Mouse (Mus musculus) left cerebral cortex, postnatal 10 days (tissue): ENCODE measurements at regions not wholly inside any gene's neighbourhood (a gene's known extent, or its start where the extent isn't known, plus 50 kb on each side); places are given as distances from the start of the nearest gene placed in this dataset.

Source experiments
- DNase-seq, 2 experiments: peaks; one replicate each; pipeline ENCODE4 v3.0.0; 2021 to 2022; ENCODE audit warnings: low spot score in 2 of 2, mixed read lengths in 1 of 2; ENCODE audit errors: extremely low spot score in 1 of 2
- intact Hi-C: fragments of 180-260 bp; cut with DNase I; formaldehyde crosslinking; loops from one replicate; pipeline ENCODE4 v1.15.1; 2025

DNA sequence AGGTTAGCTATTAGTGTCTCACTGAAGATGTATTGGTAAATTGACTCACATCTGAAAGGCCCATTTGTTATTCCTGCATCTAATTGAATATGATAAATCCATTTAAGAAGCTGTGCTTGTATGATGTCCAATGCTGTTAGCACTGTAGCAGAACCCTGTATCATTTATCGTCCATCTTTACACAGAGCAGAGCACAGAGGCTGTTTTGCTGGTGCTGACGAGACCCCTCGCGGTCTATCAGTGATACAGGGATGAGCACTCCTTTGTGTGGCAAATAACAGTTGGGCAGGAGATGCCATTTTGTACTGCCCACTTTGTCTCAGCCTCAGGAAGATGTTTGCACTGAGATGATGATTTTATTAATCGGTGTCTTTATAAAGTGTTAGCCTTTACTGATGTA, 528.9 kb downstream of the Dnah5 start:
- DNase-seq, result no peak
- intact Hi-C loops, result no loop called here

DNA sequence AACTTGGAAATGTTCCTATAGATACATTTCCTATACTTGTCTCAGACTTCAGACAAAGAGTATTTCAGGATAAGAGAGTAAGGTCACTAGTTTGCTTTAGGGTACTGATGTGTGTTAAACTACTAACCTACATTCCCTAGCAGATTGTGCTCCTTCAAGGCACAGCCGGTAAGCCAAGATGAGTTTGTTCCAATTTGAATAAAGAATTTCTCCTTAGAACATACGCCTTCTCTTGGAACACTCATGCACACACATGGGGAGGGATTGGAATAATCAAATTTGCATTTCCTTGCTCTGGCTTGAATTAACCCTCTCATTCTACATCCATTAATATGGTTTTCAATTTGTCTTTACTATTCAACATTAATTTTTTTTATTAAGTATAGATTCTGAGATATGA, 537.0 kb downstream of the Dnah5 start:
- peak in 1 of 2 experiments; percentile 11 for DNase-seq
- intact Hi-C loops, result no loop called here

DNA sequence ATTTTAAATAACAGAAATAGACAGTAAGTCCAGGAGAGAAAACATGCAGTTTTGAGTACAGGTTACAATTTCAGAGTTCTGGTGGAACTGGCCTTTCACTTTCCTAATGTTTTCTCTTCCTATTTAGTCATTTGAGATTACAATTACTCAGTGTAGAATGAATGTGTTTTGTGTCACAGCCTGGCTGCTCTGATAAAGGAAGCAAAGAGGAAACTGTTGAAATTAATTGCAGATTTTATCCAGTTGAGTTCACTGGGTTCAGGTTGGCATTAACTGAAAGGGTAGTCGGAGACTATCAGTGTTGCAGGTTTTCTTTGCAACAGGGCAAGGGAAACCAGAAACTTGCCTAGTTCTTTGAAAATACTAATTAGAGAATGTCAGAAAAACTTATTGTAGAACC, 542.1 kb downstream of the Dnah5 start:
- intact Hi-C loops, result no loop called here
- no peak for DNase-seq

DNA sequence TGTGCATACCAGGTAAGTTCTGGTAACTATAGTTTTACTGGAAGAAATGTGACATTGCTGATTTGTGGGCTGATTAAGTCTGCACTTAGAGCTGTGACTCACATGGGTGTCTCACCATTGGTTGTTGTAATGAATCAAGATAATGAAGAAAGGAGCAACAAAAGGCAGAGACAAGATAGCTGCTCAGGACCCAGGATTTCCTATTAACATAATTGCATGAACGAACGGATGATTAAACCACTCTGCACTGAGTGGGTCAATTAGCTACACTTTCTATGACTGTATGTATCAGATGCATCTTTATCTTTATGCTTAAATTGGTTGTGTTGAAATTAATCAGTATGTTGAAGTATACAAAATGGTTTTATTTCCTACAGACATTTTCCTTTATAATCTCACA, 543.1 kb downstream of the Dnah5 start:
- intact Hi-C loops, result no loop called here
- no peak for DNase-seq

DNA sequence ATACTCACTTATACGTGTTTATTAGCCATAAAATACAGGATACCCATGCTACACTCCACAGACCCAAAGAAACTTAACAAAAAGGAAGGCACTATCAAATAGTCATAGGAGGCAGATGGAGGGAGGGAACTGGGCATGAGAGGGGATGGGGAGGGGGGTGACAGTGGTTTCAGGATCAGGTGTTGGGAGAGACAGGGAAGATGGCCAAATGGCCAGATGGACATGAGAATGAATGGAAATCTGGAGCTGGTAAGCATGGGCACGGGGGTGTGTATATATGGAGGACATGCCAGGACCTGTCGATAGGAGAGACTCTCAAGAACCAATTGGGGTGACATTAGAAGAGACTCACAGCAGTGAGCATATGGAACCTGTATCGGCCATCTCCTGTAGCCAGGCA, 555.2 kb downstream of the Dnah5 start:
- DNase-seq, result no peak
- intact Hi-C loops, result no loop called here
